Comparison of ENCODE assay signal across 8 mouse cellular contexts in genomic region chr4:153482459-153483338, GRCm38 (mm10). TPM values are rescaled to one million over a fixed set of nuclear protein-coding genes. Genes with fewer than 3 reads are reported as not detected.
DNase-seq lines count a peak whose midpoint lies in the region; ATAC-seq lines count a peak whose summit lies in the region.

Gene Ajap1, minus strand, starts transcription at chr4:153482811.

- H3K4me2 ChIP-seq in heart, embryonic 12.5 days: peak within 1 kb of the TSS; percentile 90
- peak within 1 kb of the TSS; percentile 90 for H3K4me2 ChIP-seq in forebrain, embryonic 13.5 days
- peak within 1 kb of the TSS; percentile 95 for H3K4me2 ChIP-seq in neural tube, embryonic 11.5 days (ENCODE audit: low read depth)

- H3K9ac ChIP-seq in heart, embryonic 12.5 days: peak within 1 kb of the TSS; percentile 41; the same call in 1 of the 2 replicates
- H3K9ac ChIP-seq in forebrain, embryonic 13.5 days: peak within 1 kb of the TSS; percentile 81
- peak within 1 kb of the TSS; percentile 78 for H3K9ac ChIP-seq in neural tube, embryonic 11.5 days (ENCODE audit: low read length)

- peak within 1 kb of the TSS; percentile 52 for H3K4me3 ChIP-seq in heart, embryonic 12.5 days
- H3K4me3 ChIP-seq in forebrain, embryonic 13.5 days: peak within 1 kb of the TSS; percentile 58
- H3K4me3 ChIP-seq in neural tube, embryonic 11.5 days (ENCODE audit: low read depth, low read length): peak within 1 kb of the TSS; percentile 65

- DNase-seq in heart, postnatal 4 days: no peak
- peak; percentile 77 for DNase-seq in R1 (ENCODE audit: low read depth, low spot score)
- peak; percentile 73 to 80 for DNase-seq in layer of hippocampus, postnatal 36 days
- DNase-seq in neural tube, embryonic 11.5 days (ENCODE audit: low spot score): peak; percentile 79
- DNase-seq in spleen, postnatal 10 days (ENCODE audit: low spot score in 2 of 2): no peak
- DNase-seq in gastrocnemius, postnatal 14 days: no peak

- no peaks in the 10 kb centered on the region for H3K36me3 ChIP-seq in heart, embryonic 12.5 days
- H3K36me3 ChIP-seq in forebrain, embryonic 13.5 days (ENCODE audit: poor library complexity, severe bottlenecking): no peaks in the 10 kb centered on the region
- H3K36me3 ChIP-seq in neural tube, embryonic 11.5 days (ENCODE audit: control insufficient read depth, insufficient read depth, low read length): no peaks in the 10 kb centered on the region

- WGBS in heart, embryonic 12.5 days: under 1% methylated on average over 112 of the region's 114 CpGs
- under 1% methylated on average over 87 of the region's 114 CpGs for WGBS in forebrain, embryonic 13.5 days
- under 1% methylated on average over 81 of the region's 114 CpGs for WGBS in neural tube, embryonic 11.5 days

- H3K27ac ChIP-seq in heart, embryonic 12.5 days (ENCODE audit: poor library complexity, severe bottlenecking): no peak within 1 kb of the TSS
- H3K27ac ChIP-seq in forebrain, embryonic 13.5 days: peak within 1 kb of the TSS; percentile 35; the same call in 1 of the 2 replicates
- peak within 1 kb of the TSS; percentile 53 for H3K27ac ChIP-seq in neural tube, embryonic 11.5 days (ENCODE audit: low read depth, low read length)

- peak; percentile 17; the same call in 1 of the 2 replicates for ATAC-seq in heart, embryonic 12.5 days (ENCODE audit: insufficient number of reproducible peaks, low FRiP score)
- ATAC-seq in forebrain, embryonic 13.5 days: peak; percentile 50
- peak; percentile 69 for ATAC-seq in neural tube, embryonic 11.5 days (ENCODE audit: insufficient read depth, low FRiP score, low TSS enrichment)

- H3K27me3 ChIP-seq in heart, embryonic 12.5 days (replicated peaks): peaks cover 99% of the 10 kb centered on the region
- H3K27me3 ChIP-seq in forebrain, embryonic 13.5 days: peaks cover 70% of the 10 kb centered on the region
- H3K27me3 ChIP-seq in neural tube, embryonic 11.5 days (ENCODE audit: control insufficient read depth, insufficient read depth, low read length): peaks cover 28% of the 10 kb centered on the region

- peaks cover 14% of the 10 kb centered on the region for H3K4me1 ChIP-seq in heart, embryonic 12.5 days (replicated peaks)
- peaks cover 82% of the 10 kb centered on the region for H3K4me1 ChIP-seq in forebrain, embryonic 13.5 days
- H3K4me1 ChIP-seq in neural tube, embryonic 11.5 days (ENCODE audit: control insufficient read depth, insufficient read depth, low read length): peaks cover 36% of the 10 kb centered on the region

- no peaks in the 10 kb centered on the region for H3K9me3 ChIP-seq in heart, embryonic 12.5 days (replicated peaks)
- H3K9me3 ChIP-seq in forebrain, embryonic 13.5 days (replicated peaks): no peaks in the 10 kb centered on the region
- no peaks in the 10 kb centered on the region for H3K9me3 ChIP-seq in neural tube, embryonic 11.5 days (ENCODE audit: control insufficient read depth, low read length)

- intact Hi-C loops in gastrocnemius, postnatal 14 days (cut with DNase I; ENCODE audit: low total_unique reads): no loop called here

RNA-seq across cellular contexts. Expression of gene Ajap1, which starts in this region (rescaled TPM):
- 0.10 and 0.18 TPM in 2 replicates for polyA plus RNA-seq in heart, embryonic 12.5 days (2016; fragmentation: Nextera tagmentation; extraction: Ambion mirVana)
- total RNA-seq in heart, postnatal 4 days (2021): under 1 TPM; 0.09 to 0.50 TPM
- 4.4 and 4.9 TPM in 2 replicates for polyA plus RNA-seq in forebrain, embryonic 13.5 days (2015; fragmentation: Nextera tagmentation; extraction: Ambion mirVana)
- total RNA-seq in layer of hippocampus, postnatal 36 days (2021): 10 to 100 TPM; 43.9 to 52.3 TPM
- polyA plus RNA-seq in neural tube, embryonic 11.5 days (2014; fragmentation: Nextera tagmentation; extraction: Ambion mirVana): 3.3 and 5.0 TPM in 2 replicates
- 1 to 10 TPM in 1 of 2 experiments, under 1 TPM in 1; 0.43 to 1.1 TPM for total RNA-seq in gastrocnemius, postnatal 14 days (2021)

Comparison
In these comparisons a context has a peak if more than half of its experiments do, and no peak if none do; other contexts are left out.
1. RNA of gene Ajap1 (total RNA-seq): 43.9 to 52.3 TPM in layer of hippocampus, postnatal 36 days; 0.43 to 1.1 TPM in gastrocnemius, postnatal 14 days and 0.09 to 0.50 TPM in heart, postnatal 4 days; every median in the first group is over 10 times any median in the second.
2. Peak in ATAC-seq, H3K4me3 ChIP-seq, H3K9ac ChIP-seq and H3K4me2 ChIP-seq in heart, embryonic 12.5 days; RNA of the gene not detected or under 1 TPM.
3. ATAC-seq: peak in every context shown above with its lines; median percentile 69 in neural tube, embryonic 11.5 days; 50 in forebrain, embryonic 13.5 days; 17 in heart, embryonic 12.5 days.
4. DNase-seq: peak in R1 (single experiment), layer of hippocampus, postnatal 36 days (2 of 2) and neural tube, embryonic 11.5 days (single experiment); none in heart, postnatal 4 days (single experiment), spleen, postnatal 10 days (0 of 2) and gastrocnemius, postnatal 14 days (single experiment).
5. Peak in every context shown above with its lines, with median percentiles within 50 percentile points of each other: H3K4me2 ChIP-seq, H3K4me3 ChIP-seq and H3K9ac ChIP-seq.